Mouse (Mus musculus): ENCODE data around the gene Bdh1. TPM values are rescaled to one million over a fixed set of nuclear protein-coding genes. Genes with fewer than 3 reads are reported as not detected.

Gene Bdh1
- polyA plus RNA-seq, 1 experiment from 2014 or later = 208 TPM

DNA sequence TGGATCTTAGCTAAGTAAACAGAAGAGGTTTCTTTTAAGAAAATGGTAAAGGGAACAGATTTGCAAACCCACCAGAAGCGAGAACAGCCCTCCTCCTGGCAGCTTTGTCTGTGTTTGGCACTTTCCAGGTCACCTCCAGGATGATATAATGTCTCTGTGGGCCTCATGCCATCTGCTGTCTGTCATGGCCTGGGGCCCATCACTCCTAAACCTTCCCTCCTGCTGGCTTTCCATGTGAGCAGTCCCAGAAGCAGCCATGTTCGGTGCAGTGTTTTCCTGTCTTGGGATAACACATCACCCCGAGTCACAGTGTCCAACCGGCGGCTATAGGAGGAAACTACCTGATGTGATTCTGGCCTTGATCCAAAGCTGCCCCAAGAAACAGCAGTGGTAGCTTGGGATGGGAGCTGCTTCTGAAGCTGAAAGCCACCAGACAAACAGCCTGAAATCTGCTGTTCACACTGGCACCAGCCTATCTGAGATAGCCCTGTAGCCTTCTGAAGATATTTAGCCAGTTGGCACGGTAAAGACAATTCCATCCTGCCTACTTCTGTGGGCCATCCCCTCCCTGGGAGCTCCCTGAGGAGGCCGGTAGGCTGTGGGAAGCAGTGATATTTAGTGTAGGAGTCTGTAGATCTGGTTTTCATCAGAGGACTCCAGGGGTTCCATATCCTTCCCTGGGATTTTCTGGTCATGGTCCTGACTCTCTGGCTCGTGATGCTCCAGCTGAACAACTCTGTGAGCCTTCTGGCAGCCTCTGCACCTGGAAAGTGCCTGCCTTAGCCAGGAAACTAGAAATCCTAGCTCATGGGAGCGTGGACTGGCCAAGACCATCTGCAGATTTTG is 53.3 kb downstream of the Bdh1 start:
- Histone ChIP-seq H3K4me3 (ENCODE audit: low read depth, low read length) (no peak overlapping the region), H3K9me3 (ENCODE audit: low read length) (peaks cover 2% of the 10 kb centered on the region; the same call in 1 of the 2 replicates), H3K4me1 (ENCODE audit: insufficient read depth) (no peaks in the 10 kb centered on the region), H3K4me2 (ENCODE audit: low read depth, low read length) (no peak overlapping the region), H3K27me3 (ENCODE audit: insufficient read depth, low read length) (no peaks in the 10 kb centered on the region), H3K36me3 (replicated peaks; ENCODE audit: insufficient read depth, low read length) (no peaks in the 10 kb centered on the region), H3K9ac (replicated peaks) (no peak overlapping the region), H3K27ac (ENCODE audit: low read depth) (no peak overlapping the region)
- ATAC-seq (no peak), DNase-seq (no peak)
- no peak for TF ChIP-seq CTCF (IDR thresholded peaks at IDR 0.05; ENCODE audit: low read depth)
- no peak for TF ChIP-seq EP300 (IDR thresholded peaks at IDR 0.05; ENCODE audit: low read depth)
- WGBS (ENCODE audit: insufficient replicate concordance) = 70% methylated on average over 9 of the region's 9 CpGs

DNA sequence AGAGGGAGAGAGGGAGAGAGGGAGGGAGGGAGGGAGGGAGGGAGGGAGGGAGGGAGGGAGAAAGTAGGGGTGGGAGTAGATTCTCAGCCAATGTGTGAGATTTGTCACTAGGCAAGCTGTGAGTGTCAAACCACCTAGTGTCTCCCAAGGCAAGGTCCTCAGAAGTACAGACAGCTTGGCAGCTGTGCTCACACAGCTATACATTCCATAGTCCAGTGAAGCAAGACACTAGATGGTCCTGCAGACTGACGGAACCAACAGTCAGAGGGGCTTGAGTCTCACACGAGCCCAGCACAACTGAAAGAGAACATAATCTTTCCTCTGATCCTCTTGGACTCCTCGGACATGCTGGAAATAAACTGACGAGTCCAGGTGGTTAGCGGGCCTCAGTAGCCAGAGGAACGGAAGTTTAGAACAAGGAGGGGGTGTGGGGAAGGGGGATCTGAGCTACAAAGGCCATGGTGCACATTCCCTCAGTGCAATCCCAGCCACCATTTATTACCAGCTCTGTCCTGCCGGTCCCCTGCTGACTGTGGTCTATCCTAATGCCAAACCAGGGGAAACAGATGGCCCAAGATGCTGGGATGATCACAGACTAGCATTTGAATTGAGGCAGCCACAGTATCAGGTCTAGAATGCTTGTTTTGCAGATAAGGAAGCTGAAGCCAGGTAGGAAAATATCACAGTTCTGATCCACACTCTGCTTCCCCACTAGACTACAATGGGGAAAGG is 55.0 kb downstream of the Bdh1 start:
- TF ChIP-seq EP300 (IDR thresholded peaks at IDR 0.05; ENCODE audit: low read depth) = no peak
- no peak for TF ChIP-seq CTCF (IDR thresholded peaks at IDR 0.05; ENCODE audit: low read depth)
- DNase-seq = no peak
- Histone ChIP-seq H3K27ac (ENCODE audit: low read depth) (no peak overlapping the region), H3K4me1 (ENCODE audit: insufficient read depth) (no peaks in the 10 kb centered on the region), H3K36me3 (replicated peaks; ENCODE audit: insufficient read depth, low read length) (no peaks in the 10 kb centered on the region), H3K4me3 (ENCODE audit: low read depth, low read length) (no peak overlapping the region), H3K4me2 (ENCODE audit: low read depth, low read length) (no peak overlapping the region), H3K9me3 (ENCODE audit: low read length) (peaks cover 2% of the 10 kb centered on the region; the same call in 1 of the 2 replicates), H3K9ac (replicated peaks) (no peak overlapping the region), H3K27me3 (ENCODE audit: insufficient read depth, low read length) (no peaks in the 10 kb centered on the region)
- 50% methylated on average over 7 of the region's 7 CpGs for WGBS (ENCODE audit: insufficient replicate concordance)
- no peak for ATAC-seq

DNA sequence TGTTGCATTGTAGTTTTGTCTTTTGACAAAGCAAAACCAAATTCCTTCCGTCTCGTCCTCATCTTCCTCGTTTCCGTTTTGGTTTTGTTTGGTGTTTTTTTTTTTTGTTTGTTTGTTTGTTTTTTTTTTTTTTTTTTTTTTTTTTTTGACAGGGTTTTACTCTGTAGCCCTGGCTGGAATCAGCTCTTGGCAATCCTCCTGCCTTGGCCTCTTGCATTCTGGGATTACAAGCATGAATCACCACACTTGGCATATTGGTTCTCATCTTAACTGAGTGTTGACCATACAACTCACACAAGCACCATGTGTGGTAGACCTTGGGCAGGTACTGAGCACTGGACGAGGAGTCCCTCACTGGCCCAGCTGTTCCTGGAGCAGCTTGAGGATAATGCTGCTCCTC is 63.3 kb downstream of the Bdh1 start:
- H3K4me2 ChIP-seq (ENCODE audit: low read depth, low read length) = no peak overlapping the region
- H3K9me3 ChIP-seq (ENCODE audit: low read length) = no peaks in the 10 kb centered on the region
- 92% methylated on average over 5 of the region's 5 CpGs for whole genome bisulfite sequencing (ENCODE audit: insufficient replicate concordance)
- H3K27me3 ChIP-seq (ENCODE audit: insufficient read depth, low read length) = no peaks in the 10 kb centered on the region
- no peak overlapping the region for H3K27ac ChIP-seq (ENCODE audit: low read depth)
- no peaks in the 10 kb centered on the region for H3K4me1 ChIP-seq (ENCODE audit: insufficient read depth)
- no peak overlapping the region for H3K4me3 ChIP-seq (ENCODE audit: low read depth, low read length)
- no peak for TF ChIP-seq EP300 (IDR thresholded peaks at IDR 0.05; ENCODE audit: low read depth)
- no peak for TF ChIP-seq CTCF (IDR thresholded peaks at IDR 0.05; ENCODE audit: low read depth)
- DNase-seq (no peak), ATAC-seq (no peak)
- no peak overlapping the region for H3K9ac ChIP-seq (replicated peaks)
- H3K36me3 ChIP-seq (replicated peaks; ENCODE audit: insufficient read depth, low read length) = no peaks in the 10 kb centered on the region

- H3K36me3 ChIP-seq (replicated peaks; ENCODE audit: insufficient read depth, low read length) = no peaks in the 10 kb centered on the region
- H3K27ac ChIP-seq (ENCODE audit: low read depth) = no peak overlapping the region
- TF ChIP-seq CTCF (IDR thresholded peaks at IDR 0.05; ENCODE audit: low read depth) (no peak), EP300 (IDR thresholded peaks at IDR 0.05; ENCODE audit: low read depth) (no peak)
- DNase-seq = no peak
- no peaks in the 10 kb centered on the region for H3K9me3 ChIP-seq (ENCODE audit: low read length)
- no peaks in the 10 kb centered on the region for H3K4me1 ChIP-seq (ENCODE audit: insufficient read depth)
- no peak overlapping the region for H3K4me3 ChIP-seq (ENCODE audit: low read depth, low read length)
- H3K27me3 ChIP-seq (ENCODE audit: insufficient read depth, low read length) = no peaks in the 10 kb centered on the region
- WGBS (ENCODE audit: insufficient replicate concordance) = 73% methylated on average over 3 of the region's 3 CpGs
- H3K9ac ChIP-seq (replicated peaks) = no peak overlapping the region
- H3K4me2 ChIP-seq (ENCODE audit: low read depth, low read length) = no peak overlapping the region
- no peak for ATAC-seq
Measured at GRCm38 (mm10) chr16:31487266-31487665, 65.2 kb downstream of the Bdh1 start.

DNA sequence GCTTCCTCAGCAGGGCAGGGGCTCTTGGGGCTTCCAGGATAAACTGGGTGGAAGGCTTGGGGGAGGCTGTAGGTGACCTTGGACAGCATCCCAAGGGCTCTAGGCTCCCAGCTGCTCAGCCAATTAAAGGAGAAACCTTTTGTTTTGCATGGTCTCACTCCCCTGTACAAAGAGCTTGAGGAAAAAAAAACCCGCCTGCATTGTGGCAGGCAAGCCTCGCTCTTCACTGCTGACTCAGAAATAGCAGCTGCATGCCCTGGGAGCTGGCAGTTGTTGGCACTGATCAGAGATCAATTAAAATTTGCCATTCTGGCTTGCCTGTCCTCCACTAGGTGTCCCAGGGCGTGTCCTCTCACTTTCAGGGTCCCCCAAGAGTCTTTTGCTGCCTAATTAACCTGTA is 67.0 kb downstream of the Bdh1 start:
- Histone ChIP-seq H3K4me2 (ENCODE audit: low read depth, low read length) (no peak overlapping the region), H3K36me3 (replicated peaks; ENCODE audit: insufficient read depth, low read length) (no peaks in the 10 kb centered on the region), H3K9me3 (ENCODE audit: low read length) (no peaks in the 10 kb centered on the region), H3K4me1 (ENCODE audit: insufficient read depth) (peaks cover 4% of the 10 kb centered on the region; the same call in 1 of the 2 replicates), H3K4me3 (ENCODE audit: low read depth, low read length) (no peak overlapping the region), H3K9ac (replicated peaks) (no peak overlapping the region), H3K27me3 (ENCODE audit: insufficient read depth, low read length) (no peaks in the 10 kb centered on the region), H3K27ac (ENCODE audit: low read depth) (no peak overlapping the region)
- 58% methylated on average over 3 of the region's 3 CpGs for WGBS (ENCODE audit: insufficient replicate concordance)
- TF ChIP-seq CTCF (IDR thresholded peaks at IDR 0.05; ENCODE audit: low read depth) (no peak), EP300 (IDR thresholded peaks at IDR 0.05; ENCODE audit: low read depth) (no peak)
- ATAC-seq (no peak), DNase-seq (no peak)

DNA sequence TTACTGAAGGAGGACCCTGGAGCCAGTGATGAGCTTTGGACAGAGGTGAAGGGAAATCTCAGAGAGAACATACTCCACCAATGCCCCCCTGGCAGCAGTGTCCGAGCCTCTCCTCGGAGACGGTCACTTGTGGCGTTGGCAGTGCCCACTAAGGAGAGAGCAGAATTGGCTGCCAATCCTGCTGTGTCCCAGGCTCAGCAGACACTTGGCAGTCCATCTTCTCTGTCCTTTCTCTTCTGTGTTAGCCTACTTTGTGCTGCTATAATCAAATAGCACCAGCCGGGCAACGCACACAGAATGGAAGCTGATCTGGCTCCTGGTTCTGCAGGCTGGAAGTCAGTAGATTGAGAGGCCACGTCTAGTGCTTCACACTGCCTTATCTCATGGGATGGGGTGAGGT is 68.9 kb downstream of the Bdh1 start:
- DNase-seq (no peak), ATAC-seq (no peak)
- H3K4me1 ChIP-seq (ENCODE audit: insufficient read depth) = peaks cover 4% of the 10 kb centered on the region; the same call in 1 of the 2 replicates
- H3K36me3 ChIP-seq (replicated peaks; ENCODE audit: insufficient read depth, low read length) = no peaks in the 10 kb centered on the region
- no peaks in the 10 kb centered on the region for H3K27me3 ChIP-seq (ENCODE audit: insufficient read depth, low read length)
- H3K27ac ChIP-seq (ENCODE audit: low read depth) = no peak overlapping the region
- H3K9ac ChIP-seq (replicated peaks) = no peak overlapping the region
- TF ChIP-seq EP300 (IDR thresholded peaks at IDR 0.05; ENCODE audit: low read depth) (no peak), CTCF (IDR thresholded peaks at IDR 0.05; ENCODE audit: low read depth) (no peak)
- no peak overlapping the region for H3K4me2 ChIP-seq (ENCODE audit: low read depth, low read length)
- WGBS (ENCODE audit: insufficient replicate concordance) = 89% methylated on average over 7 of the region's 7 CpGs
- no peak overlapping the region for H3K4me3 ChIP-seq (ENCODE audit: low read depth, low read length)
- no peaks in the 10 kb centered on the region for H3K9me3 ChIP-seq (ENCODE audit: low read length)
